Mouse (Mus musculus) neural tube, embryonic 15.5 days (tissue): ENCODE measurements around the gene Bmp6. TPM values are rescaled to one million over a fixed set of nuclear protein-coding genes. Genes with fewer than 3 reads are reported as not detected.
A peak's percentile ranks its signal among the peaks of the same experiment; 100 is the strongest.

Source experiments
- ATAC-seq: fragments of 200-750 bp; cut with Nextera tagmentation; 2 replicates; pipeline ENCODE4 v1.8.0; 2017; ENCODE audit warnings: mild to moderate bottlenecking, moderate TSS enrichment, moderate library complexity; ENCODE audit not compliant: low FRiP score
- H3K27ac ChIP-seq: fragments of 300-500 bp; sonication (generic); replicated peaks from 2 replicates; pipeline ENCODE4 v1.5.1; 2015; ENCODE audit warnings: mild to moderate bottlenecking, inconsistent platforms
- H3K27me3 ChIP-seq: fragments of 300-500 bp; sonication (generic); replicated peaks from 2 replicates; pipeline ENCODE4 v1.6.1; 2015; ENCODE audit warnings: inconsistent platforms
- H3K36me3 ChIP-seq: fragments of 300-500 bp; sonication (generic); 2 replicates; pipeline ENCODE4 v1.6.1; 2015; ENCODE audit warnings: inconsistent platforms
- H3K4me1 ChIP-seq: fragments of 300-500 bp; sonication (generic); 2 replicates; pipeline ENCODE4 v1.6.1; 2015; ENCODE audit warnings: inconsistent platforms
- H3K4me2 ChIP-seq: fragments of 300-500 bp; sonication (generic); 2 replicates; pipeline ENCODE4 v1.6.1; 2015; ENCODE audit warnings: inconsistent platforms, mild to moderate bottlenecking, moderate library complexity
- H3K4me3 ChIP-seq: fragments of 300-500 bp; sonication (generic); replicated peaks from 2 replicates; pipeline ENCODE4 v1.5.1; 2015; ENCODE audit warnings: mild to moderate bottlenecking, inconsistent platforms
- H3K9ac ChIP-seq: fragments of 300-500 bp; sonication (generic); replicated peaks from 2 replicates; pipeline ENCODE4 v1.6.1; 2015; ENCODE audit warnings: mild to moderate bottlenecking, inconsistent platforms
- H3K9me3 ChIP-seq: fragments of 300-500 bp; sonication (generic); replicated peaks from 2 replicates; pipeline ENCODE4 v1.6.1; 2016; ENCODE audit warnings: inconsistent platforms
- WGBS: fragments of 180-500 bp; shearing (Covaris S2); methylation state at CpG from one replicate; pipeline ENCODE4 v1.1.7; 2015; ENCODE audit warnings: mixed read lengths; 5-methylcytosine and 5-hydroxymethylcytosine counted together
- polyA plus RNA-seq: library from polyadenylated mRNA; unstranded; fragments of >200 nt; fragmentation: Nextera tagmentation; extraction: Ambion mirVana; gene quantifications from 2 replicates; pipeline ENCODE4 v1.2.1, GENCODE M21; 2015

Gene Bmp6
- 2.5 and 3.1 TPM in 2 replicates for polyA plus RNA-seq

DNA sequence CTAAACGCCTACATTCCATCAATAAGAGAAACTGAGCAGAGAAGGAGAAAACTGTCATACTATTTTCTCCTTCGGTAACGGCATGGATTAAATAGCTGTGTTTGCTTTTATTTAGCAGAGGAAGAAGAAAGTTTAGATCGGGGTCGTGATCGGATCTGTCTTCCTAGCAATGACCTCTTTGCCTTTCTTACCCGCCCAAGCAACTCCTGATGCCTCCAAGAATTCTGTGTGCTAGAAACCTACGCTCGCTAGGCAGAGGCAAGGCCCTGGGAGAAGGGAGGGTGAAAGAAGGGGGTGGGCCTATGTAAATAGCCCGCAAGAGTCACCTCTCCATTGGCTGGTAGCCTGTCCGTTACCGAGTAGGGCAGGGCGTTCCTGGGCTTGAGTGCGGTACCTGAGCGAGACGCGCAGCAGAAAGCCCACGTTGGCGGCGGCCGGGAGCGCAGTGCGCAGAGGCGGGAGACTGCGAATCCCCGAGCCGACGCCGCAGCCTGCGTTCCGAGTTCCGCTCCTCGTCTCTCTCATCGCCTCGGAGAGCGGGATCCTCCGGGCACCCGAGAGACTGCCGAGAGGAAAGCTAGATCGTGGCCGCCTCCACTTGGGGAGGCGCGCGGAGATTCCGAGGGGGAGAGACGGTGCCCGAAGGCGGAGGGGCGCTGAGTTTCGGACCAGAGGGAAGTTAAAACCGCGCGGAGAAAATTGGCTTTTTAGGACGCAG lies at the start of gene Bmp6:
TSS of gene Bmp6 (plus strand) at position 395 of the 718 bp plus-strand sequence.
- H3K27me3 ChIP-seq: peaks cover 58% of the 10 kb centered on the region
- H3K4me3 ChIP-seq: peak within 1 kb of the TSS; percentile 51
- 3% methylated on average over 54 of the region's 54 CpGs for WGBS

DNA sequence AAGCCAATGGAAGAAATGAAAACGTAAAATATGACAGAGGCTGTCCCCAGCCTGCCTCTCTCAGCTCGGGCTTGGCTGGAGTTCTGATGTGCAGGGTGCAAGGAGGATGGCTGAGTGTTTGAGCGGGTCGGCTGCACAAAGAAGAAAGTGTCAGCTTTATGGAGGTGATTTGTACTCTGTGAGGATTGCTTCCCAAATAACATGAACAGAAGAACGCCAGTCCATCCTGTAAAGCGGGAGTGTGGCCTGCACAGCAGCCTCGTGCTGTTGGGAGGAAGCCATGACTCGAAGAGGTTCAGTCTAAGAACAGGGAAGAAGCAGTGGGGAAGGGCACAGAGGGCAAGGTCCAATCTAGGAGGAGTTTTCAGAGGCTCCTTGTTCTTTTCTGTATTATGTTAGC lies 48.7 kb upstream of the Bmp6 start:
- ATAC-seq: peak; percentile 84
- Histone ChIP-seq H3K4me2 (no peak overlapping the region), H3K36me3 (no peaks in the 10 kb centered on the region), H3K27ac (peak overlapping the region; percentile 52), H3K4me3 (no peak overlapping the region), H3K9me3 (no peaks in the 10 kb centered on the region), H3K4me1 (peaks cover 8% of the 10 kb centered on the region; the same call in 1 of the 2 replicates), H3K27me3 (no peaks in the 10 kb centered on the region), H3K9ac (no peak overlapping the region)
- WGBS: 21% methylated on average over 8 of the region's 8 CpGs

More for the DNA sequence above, at the start of gene Bmp6:
- Histone ChIP-seq H3K4me2 (peak within 1 kb of the TSS; percentile 96), H3K27ac (no peak within 1 kb of the TSS), H3K36me3 (no peaks in the 10 kb centered on the region), H3K4me1 (peaks cover 34% of the 10 kb centered on the region), H3K9me3 (no peaks in the 10 kb centered on the region), H3K9ac (peak within 1 kb of the TSS; percentile 43)
- ATAC-seq: peak; percentile 93

DNA sequence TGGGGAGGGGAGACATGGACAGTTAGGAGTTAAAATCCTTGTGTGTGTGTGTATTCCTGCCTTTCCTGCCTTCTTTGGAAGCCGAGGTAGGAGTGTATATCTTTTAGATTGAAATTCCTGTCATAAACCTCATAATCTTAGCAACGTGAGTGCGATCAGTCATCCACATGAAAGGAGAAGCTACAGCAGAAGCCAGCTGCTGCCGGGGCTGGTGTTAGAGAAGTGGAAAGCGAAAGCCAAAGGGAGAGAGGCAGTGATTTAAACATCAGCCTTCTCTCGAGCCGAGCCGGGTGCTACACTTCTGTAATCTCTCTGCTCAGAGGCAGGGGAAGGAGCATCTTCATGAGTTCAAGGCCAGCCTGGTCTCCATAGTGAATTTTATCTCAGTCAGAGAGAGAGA lies 48.3 kb upstream of the Bmp6 start:
- WGBS: 48% methylated on average over 8 of the region's 8 CpGs
- no peak overlapping the region for H3K9ac ChIP-seq
- peaks cover 8% of the 10 kb centered on the region; the same call in 1 of the 2 replicates for H3K4me1 ChIP-seq
- no peak overlapping the region for H3K4me3 ChIP-seq
- H3K9me3 ChIP-seq: no peaks in the 10 kb centered on the region
- peak overlapping the region; percentile 52 for H3K27ac ChIP-seq
- H3K4me2 ChIP-seq: no peak overlapping the region
- no peaks in the 10 kb centered on the region for H3K27me3 ChIP-seq
- peak; percentile 82 for ATAC-seq
- no peaks in the 10 kb centered on the region for H3K36me3 ChIP-seq

DNA sequence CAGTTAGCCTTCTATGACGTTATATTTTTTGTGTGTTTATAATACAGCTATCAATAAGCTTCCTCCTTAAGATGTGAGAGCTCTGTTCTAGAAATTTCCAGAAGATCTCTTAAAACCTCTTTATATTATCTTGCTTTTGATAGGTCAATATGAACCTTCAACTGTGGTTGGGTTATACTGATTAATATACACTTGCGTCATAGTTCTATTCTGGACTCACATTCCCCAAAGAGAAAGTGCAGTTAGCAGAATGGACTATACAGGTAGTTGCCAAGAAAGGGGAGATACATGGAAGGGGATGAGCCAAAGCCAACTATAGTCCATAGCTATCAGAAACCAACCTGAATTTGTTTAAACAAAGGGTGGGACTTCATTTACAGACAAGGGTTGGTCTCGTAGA lies 33.8 kb upstream of the Bmp6 start:
- Histone ChIP-seq H3K36me3 (no peaks in the 10 kb centered on the region), H3K4me1 (no peaks in the 10 kb centered on the region), H3K27ac (no peak overlapping the region), H3K9me3 (no peaks in the 10 kb centered on the region), H3K27me3 (no peaks in the 10 kb centered on the region), H3K4me3 (no peak overlapping the region), H3K4me2 (no peak overlapping the region), H3K9ac (no peak overlapping the region)
- ATAC-seq: no peak
- 92% methylated on average over 3 of the region's 3 CpGs for WGBS

- Histone ChIP-seq H3K4me2 (no peak overlapping the region), H3K27ac (no peak overlapping the region), H3K4me1 (no peaks in the 10 kb centered on the region), H3K36me3 (no peaks in the 10 kb centered on the region), H3K9me3 (no peaks in the 10 kb centered on the region), H3K4me3 (no peak overlapping the region), H3K27me3 (no peaks in the 10 kb centered on the region), H3K9ac (no peak overlapping the region)
- no peak for ATAC-seq
- WGBS: 84% methylated on average over 12 of the region's 12 CpGs
Measured at GRCm38 (mm10) chr13:38312357-38313040, 32.4 kb upstream of the Bmp6 start.

GRCm38 (mm10) chr13:38314590-38314989 lies 30.3 kb upstream of the Bmp6 start:
- Histone ChIP-seq H3K36me3 (no peaks in the 10 kb centered on the region), H3K4me1 (no peaks in the 10 kb centered on the region), H3K9ac (no peak overlapping the region), H3K27me3 (no peaks in the 10 kb centered on the region), H3K9me3 (no peaks in the 10 kb centered on the region), H3K27ac (no peak overlapping the region), H3K4me2 (no peak overlapping the region), H3K4me3 (no peak overlapping the region)
- WGBS: 85% methylated on average over 7 of the region's 7 CpGs
- no peak for ATAC-seq

GRCm38 (mm10) chr13:38318418-38318817 lies 26.5 kb upstream of the Bmp6 start:
- Histone ChIP-seq H3K4me2 (no peak overlapping the region), H3K27ac (no peak overlapping the region), H3K4me3 (no peak overlapping the region), H3K9ac (no peak overlapping the region), H3K27me3 (no peaks in the 10 kb centered on the region), H3K36me3 (no peaks in the 10 kb centered on the region), H3K4me1 (no peaks in the 10 kb centered on the region), H3K9me3 (no peaks in the 10 kb centered on the region)
- no peak for ATAC-seq
- 89% methylated on average over 1 of the region's 1 CpGs for WGBS

DNA sequence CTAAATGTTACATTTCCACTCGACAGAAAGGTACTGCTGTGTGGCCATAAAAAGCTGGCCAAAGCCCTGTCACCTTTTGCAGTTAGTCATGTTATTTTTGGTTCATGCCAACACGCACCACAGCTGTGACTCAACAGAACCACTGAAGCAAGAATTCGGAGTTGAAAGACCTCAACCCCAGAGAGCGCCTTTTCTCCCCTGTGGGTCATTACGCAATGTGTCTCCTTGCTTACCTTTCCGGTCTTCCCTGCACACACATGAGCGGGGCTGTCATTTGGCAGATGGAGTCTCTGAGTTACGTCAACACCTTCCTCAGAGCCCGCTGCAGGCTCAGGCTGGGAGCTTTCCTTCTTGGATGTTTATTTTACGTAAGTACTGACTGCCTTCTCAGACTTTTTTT lies 24.6 kb upstream of the Bmp6 start:
- ATAC-seq: no peak
- Histone ChIP-seq H3K27me3 (no peaks in the 10 kb centered on the region), H3K27ac (no peak overlapping the region), H3K4me3 (no peak overlapping the region), H3K4me2 (no peak overlapping the region), H3K9me3 (no peaks in the 10 kb centered on the region), H3K9ac (no peak overlapping the region), H3K36me3 (no peaks in the 10 kb centered on the region), H3K4me1 (no peaks in the 10 kb centered on the region)
- WGBS: 76% methylated on average over 10 of the region's 10 CpGs

DNA sequence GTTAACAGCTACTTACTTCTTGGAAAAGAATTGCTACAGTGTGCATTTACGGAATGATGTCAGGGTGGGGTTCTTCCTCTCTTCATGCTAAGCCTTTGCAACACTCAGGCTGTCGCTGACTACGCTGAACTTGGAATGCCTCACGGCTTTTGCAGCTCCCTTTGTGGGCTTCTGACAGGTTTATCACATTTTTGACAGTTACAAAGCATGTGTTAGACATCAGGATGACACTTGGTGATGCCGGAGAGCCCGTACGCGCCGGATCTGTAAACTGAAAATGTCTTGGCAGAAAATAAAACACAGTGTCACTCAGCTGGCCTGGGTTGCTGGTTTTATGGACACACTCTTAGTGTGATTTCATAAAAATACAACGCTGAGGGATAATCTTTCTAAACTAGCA lies 20.5 kb upstream of the Bmp6 start:
- no peak for ATAC-seq
- Histone ChIP-seq H3K4me3 (no peak overlapping the region), H3K4me2 (no peak overlapping the region), H3K9me3 (no peaks in the 10 kb centered on the region), H3K36me3 (no peaks in the 10 kb centered on the region), H3K27me3 (no peaks in the 10 kb centered on the region), H3K9ac (no peak overlapping the region), H3K27ac (no peak overlapping the region), H3K4me1 (no peaks in the 10 kb centered on the region)
- 69% methylated on average over 10 of the region's 10 CpGs for WGBS

DNA sequence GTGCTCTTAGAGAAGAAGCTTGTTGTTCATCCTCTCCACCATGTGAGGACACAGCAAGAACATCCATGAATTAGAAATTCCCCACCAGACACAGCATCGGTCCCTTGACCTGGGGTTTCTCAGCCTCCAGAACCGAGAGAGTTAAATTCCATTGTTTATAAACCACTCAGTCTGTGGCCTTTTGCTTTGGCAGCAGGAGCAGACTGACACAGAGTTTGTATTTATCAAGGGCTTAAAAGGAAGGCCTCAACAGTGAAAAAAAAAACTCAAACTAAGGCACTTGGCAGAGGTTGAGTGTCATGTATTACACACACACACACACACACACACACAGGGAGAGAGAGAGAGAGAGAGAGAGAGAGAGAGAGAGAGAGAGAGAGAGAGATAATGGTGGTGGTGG lies 17.5 kb upstream of the Bmp6 start:
- H3K36me3 ChIP-seq: no peaks in the 10 kb centered on the region
- WGBS: 63% methylated on average over 2 of the region's 2 CpGs
- H3K4me1 ChIP-seq: no peaks in the 10 kb centered on the region
- H3K27me3 ChIP-seq: no peaks in the 10 kb centered on the region
- H3K9ac ChIP-seq: no peak overlapping the region
- no peaks in the 10 kb centered on the region for H3K9me3 ChIP-seq
- no peak overlapping the region for H3K27ac ChIP-seq
- ATAC-seq: no peak
- H3K4me3 ChIP-seq: no peak overlapping the region
- H3K4me2 ChIP-seq: no peak overlapping the region

DNA sequence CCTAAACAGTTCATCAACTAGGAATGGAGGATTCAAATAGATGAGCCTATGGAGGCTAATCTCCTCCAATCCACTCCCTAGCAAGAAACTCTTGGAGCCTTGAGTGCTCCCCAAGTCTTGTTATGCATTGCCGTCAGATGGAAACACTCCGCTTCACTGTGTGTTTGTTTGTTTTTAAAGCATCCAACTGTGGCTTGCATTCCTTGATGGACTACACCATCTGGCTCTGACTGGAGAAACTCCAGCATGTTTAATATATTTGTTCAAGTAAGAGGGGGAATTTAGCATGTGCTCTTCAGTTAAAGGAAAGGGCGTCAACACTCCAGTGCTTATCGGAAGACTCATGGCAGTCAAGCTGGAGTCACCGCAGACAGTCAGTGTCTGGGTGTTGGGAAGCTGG lies 11.4 kb upstream of the Bmp6 start:
- no peak for ATAC-seq
- no peaks in the 10 kb centered on the region for H3K9me3 ChIP-seq
- H3K4me3 ChIP-seq: no peak overlapping the region
- no peaks in the 10 kb centered on the region for H3K36me3 ChIP-seq
- H3K4me1 ChIP-seq: no peaks in the 10 kb centered on the region
- 90% methylated on average over 5 of the region's 5 CpGs for WGBS
- H3K27me3 ChIP-seq: no peaks in the 10 kb centered on the region
- no peak overlapping the region for H3K9ac ChIP-seq
- no peak overlapping the region for H3K4me2 ChIP-seq
- no peak overlapping the region for H3K27ac ChIP-seq

DNA sequence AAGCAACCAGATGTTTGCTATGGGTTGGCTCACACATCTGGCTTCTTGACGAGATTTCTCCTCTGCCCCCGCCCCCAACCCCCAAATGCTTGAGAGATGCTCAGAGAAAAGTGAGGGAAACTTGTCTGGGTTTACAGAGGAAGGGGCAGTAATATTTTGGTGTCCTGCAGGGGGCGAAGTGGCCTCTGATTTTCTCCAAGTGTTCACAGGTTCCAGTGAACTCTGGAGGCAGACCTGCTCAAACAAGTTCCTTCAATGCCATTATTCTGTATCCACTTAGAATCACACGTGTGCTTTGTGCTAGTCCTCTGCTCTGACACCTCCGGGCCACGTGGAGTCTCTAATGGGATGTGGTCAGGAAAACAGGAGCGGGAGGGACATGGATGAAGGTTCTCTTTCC lies 2.3 kb upstream of the Bmp6 start:
- ATAC-seq: no peak
- H3K4me1 ChIP-seq: peaks cover 30% of the 10 kb centered on the region
- no peaks in the 10 kb centered on the region for H3K9me3 ChIP-seq
- peaks cover 39% of the 10 kb centered on the region for H3K27me3 ChIP-seq
- no peak overlapping the region for H3K27ac ChIP-seq
- H3K4me3 ChIP-seq: no peak overlapping the region
- H3K36me3 ChIP-seq: no peaks in the 10 kb centered on the region
- H3K9ac ChIP-seq: no peak overlapping the region
- no peak overlapping the region for H3K4me2 ChIP-seq
- WGBS: 37% methylated on average over 7 of the region's 7 CpGs
